Mouse (Mus musculus): ENCODE data around the gene Akna.

GRCm38 (mm10) chr4:63437968-63438367 is 34.8 kb upstream of the Akna start:
- TF ChIP-seq CTCF (IDR thresholded peaks at IDR 0.05; ENCODE audit: low read depth) = no peak
- TF ChIP-seq EP300 (IDR thresholded peaks at IDR 0.05; ENCODE audit: low read depth) = no peak
